Mouse (Mus musculus): ENCODE data around the gene Synpr.

The Synpr gene

DNA sequence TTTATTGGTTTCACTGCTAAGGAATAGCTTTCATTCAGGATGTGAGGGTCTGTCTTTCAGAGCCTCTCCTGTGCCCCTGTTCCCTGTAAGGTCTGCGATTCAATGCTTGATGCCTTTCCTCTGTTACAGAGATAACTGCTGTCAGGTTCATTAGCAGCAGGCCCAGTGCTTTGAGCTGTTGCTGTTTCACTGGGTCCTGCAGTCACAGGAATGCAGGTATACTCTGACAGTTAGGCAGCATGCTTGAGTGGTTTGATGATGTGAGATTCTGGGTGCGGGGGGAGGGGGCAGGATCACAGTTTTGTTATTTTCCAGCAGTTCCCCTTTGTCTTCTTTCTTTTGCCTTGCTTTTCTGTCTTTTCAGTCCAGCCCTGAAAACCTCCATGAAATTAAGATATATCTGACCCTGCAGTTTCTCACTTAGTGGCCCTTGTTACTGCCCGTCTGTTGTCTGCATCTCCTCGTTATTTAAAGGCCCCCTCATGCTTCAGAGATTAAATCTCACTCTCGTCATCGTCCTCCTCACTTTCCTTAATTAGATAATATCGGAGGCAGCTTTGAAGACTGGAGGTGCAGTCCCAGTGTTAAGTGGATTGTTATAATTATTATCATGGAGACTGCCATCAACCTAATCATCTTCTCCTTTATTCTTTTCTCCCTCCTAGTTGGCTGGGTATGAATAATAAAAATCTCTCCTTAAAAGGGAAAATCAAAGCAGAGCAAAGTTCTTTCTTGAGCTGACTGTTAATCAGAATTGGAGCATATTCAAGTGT, 234.8 kb downstream of the Synpr start:
- no peak for DNase-seq (ENCODE audit: extremely low spot score, low read depth, low spot score)

DNA sequence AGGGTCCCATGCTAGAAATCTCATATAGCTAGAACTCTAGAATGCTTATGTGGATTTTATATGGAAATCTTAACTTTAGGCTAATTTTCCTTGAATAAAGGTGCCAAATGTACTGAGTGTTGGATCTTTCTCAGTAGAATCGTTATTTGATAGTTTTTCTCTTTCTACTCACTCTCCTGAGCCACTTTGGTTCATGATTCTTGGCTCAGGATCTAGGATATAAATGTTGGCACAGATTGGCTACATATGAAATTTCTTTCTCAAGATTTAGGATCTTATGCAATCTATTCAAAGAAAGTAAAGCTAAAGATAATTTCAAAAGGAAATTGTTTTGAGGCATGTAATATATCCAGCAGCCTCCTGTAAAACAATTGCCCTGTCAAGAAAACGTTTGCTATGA, 263.2 kb downstream of the Synpr start:
- DNase-seq (ENCODE audit: extremely low spot score, low read depth, low spot score): no peak

DNA sequence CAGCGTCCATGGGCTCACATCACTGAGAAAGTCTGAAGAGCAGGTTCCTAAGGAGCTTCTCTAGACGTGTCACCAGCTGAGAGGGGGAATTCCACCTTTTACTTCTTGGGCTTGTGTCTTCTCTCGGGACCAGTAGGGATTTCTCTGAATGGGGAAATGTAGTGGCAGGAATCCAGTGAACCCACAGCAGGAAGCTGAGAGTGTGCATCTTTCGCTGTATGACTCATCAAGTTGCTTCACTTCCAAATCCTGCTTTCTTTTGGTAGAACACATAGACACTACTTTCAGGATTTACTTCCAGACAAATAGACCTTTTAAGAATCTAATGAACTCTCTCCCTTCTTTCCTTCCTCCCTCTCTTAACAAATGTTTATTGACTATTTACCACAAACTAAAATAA, 266.6 kb downstream of the Synpr start:
- no peak for DNase-seq (ENCODE audit: extremely low spot score, low read depth, low spot score)

DNA sequence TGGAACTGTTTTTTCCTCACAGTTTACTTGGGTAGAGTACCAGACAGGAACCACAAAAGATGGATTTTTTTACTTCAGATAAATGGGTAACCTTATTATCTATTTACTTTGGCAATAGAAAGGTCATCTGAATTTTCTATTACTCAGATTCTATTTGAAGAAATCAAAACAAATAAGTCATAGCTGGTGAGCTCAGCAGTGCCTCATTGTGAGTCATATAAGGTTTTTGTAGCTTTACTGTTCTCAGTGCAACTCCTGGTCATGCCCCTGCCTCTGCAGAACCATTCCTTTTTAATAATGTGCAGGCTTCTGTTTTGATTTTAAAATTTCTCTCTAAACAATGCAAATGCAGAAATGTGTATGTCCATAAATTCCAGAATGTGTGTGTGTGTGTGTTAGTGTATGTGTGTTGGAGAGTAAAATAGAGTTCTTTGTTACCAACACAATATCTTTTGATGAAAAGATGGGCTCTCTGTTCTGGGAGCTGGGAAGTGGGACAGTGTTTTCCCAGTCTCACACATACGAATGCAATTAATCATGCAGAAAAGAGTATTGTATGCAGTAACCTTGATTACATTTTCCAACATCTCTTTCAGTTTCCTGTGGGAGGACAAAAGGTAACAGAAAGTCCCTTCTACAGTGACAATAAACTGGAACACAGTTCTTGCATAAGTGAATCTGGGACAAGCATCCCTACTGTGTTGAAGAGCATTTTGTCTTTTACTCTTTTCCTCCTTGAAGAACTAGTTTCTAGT, 269.2 kb downstream of the Synpr start:
- no peak for DNase-seq (ENCODE audit: extremely low spot score, low read depth, low spot score)

DNA sequence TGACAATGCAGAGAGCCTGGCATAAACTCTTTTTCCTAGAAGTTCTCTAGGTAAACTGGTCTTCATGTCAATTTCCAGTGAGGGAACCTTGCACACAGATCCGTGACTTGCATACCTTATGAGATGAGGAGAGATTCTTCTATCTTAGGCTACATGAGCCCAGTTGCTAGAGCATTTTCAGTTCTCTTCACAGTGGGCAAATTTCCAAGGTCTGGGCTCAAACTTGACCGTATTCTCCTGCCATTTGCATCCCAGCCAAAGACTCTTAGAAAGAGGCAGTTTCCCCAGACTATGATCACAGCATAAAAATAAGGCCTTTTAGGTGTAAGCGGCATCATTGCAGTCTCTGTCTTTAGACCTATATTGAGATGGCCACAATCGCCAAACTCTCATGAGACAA, 270.1 kb downstream of the Synpr start:
- no peak for DNase-seq (ENCODE audit: extremely low spot score, low read depth, low spot score)

DNA sequence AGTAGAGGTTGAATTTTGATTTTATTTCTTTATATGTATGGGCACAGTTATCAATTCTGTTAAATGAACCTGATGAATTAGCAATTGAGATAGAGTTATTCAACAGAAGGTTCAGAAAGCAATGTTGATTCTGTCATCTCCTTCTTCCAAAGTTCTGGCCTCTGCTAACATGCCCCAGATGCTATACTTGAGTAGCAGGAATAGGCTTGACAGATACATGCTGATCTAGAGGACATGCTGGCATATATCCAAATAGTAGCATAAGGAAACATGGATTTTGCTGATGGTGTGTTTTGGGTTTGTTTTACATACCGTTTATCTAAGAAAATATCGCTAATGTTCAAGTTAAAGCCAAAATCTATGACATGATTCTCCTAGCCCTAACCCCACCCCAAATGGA, 273.5 kb downstream of the Synpr start:
- no peak for DNase-seq (ENCODE audit: extremely low spot score, low read depth, low spot score)

DNA sequence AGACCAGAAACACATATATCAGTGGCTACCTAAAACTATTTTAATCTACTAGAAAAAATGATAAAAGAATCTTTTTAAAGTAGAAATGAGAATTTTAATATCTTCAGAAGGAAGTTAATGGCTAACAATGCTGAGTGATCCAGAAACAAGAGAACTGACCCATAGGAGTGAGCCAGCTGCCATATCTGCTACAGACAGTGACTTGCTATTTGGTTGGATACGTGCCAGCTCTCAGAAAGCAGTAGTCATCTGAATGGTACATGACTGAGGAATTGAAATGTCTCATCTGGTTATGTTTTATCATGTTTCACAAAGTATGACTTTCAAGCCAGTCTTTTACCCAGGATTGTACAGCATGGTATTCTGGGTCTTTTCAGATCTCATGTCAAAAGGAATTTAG, 282.7 kb downstream of the Synpr start:
- DNase-seq (ENCODE audit: extremely low spot score, low read depth, low spot score): no peak

DNA sequence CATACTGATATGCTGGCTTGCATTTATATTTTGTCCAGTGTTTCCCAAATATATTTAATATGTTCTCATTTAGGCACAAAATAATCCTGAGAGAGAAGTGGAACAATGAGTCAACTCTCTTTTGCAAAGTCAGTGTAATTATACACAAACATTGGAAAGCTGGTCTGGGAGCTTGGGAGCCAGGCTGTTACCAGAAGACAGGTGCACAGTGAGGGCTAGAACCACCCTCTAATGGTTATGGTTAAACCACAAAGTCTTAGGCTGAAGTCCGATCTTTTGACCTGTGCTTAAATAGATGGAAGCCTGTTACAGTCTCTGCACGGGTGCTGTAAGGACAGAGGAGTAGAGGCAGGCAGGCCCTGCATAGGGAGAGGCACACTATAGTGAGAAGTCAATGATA, 283.4 kb downstream of the Synpr start:
- DNase-seq (ENCODE audit: extremely low spot score, low read depth, low spot score): no peak

DNA sequence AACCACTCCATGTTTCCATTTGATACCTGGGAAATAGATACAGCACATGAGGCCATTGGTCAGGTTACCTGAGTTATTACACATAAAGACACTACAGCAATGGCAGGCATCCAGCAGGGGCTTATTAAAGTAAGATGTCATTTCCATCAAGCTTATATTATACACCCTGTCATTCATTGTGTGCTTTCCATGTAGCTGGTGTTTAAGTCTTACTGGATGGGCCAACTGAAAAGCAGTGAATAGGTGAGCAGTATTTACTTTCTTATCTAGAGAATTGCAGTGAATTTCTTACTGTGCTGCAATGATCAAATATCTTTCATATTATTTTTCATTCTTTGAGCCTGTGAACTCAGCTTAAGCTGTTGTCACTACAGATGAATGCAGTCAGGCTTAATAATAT, 287.4 kb downstream of the Synpr start:
- DNase-seq (ENCODE audit: extremely low spot score, low read depth, low spot score): no peak

DNA sequence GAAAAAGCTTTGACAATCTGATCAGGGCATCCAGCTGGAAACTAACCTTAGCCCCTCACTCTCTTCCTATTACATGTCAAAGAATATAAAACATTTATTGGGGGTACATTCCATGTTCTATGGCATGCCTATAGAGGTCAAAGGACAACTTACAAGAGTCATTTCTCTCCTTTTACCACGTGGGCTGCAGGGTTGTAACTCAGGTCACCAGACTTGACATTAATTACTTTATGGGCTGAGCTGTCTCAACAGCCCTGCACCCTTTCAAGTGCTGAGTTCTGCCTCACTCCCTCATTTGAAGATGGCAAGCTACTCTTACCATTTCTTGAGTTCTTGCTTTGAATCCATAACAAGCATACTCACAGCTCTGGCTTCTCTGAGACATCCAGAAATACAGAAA, 287.9 kb downstream of the Synpr start:
- no peak for DNase-seq (ENCODE audit: extremely low spot score, low read depth, low spot score)

DNA sequence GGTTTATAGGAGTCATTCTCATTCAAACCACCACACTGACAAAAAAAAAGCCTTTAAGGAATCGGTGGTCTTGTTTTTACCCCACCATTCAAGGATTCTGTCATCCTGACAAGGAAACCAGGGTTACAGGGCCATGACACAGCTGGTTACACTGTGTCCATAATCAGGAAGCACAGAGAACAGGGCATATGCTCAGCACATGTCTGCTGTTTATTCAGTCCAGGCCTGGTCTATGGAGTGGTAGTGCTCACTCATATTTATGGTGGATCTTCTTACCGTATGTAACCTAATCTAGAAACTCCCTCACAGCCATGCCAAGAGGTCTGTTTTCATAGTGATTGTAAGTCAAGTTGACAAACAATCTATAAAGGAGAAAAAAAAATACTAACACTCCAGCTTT, 293.5 kb downstream of the Synpr start:
- DNase-seq (ENCODE audit: extremely low spot score, low read depth, low spot score): no peak

DNA sequence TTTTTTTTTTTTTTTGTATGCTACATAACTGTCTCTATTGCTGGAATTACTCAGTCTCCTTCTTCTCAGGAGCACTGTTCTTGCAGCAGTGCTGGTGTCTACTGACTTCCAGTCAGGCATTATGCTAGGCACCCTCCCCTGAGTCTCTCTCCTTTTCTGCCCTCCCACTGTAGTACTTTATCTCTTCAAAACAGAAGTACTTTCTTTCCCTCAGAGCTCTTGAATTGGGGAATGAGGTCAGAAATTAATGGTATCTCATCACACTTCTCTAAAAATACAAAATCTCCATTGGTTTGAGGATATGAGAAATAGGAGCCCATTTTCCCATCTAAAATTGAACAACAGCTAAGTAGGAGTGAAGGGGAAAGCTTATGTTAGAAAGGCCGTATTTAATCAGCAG, 294.2 kb downstream of the Synpr start:
- DNase-seq (ENCODE audit: extremely low spot score, low read depth, low spot score): no peak

DNA sequence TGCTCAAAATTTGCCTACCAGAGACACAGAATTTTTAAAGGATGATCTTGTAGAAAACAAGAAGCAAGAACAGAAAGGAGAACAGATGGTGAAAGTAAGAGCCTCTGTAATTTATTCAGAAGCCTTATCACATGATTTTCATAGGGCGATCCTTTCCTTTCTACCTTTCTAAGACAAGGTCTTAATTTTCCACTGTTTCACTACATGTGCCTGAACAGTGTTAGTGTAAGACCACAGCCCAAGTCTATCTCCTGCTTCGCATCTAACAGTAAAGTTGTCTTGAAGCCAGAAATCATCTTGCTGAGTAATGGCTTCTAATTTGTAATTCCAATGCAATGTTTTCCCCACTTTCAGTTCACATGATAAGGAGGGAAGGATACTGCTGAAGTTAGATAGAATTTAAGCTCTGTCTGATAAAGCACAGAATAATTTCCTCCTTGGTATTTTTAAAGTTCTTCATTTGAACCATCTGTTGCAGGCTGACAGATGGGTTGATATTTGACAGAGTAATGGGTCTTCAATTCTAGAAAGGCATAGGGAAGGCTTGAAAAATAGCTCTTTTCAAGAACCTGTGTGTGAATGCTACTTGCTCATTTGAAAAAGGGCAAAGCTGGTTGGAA, 308.9 kb downstream of the Synpr start:
- no peak for DNase-seq (ENCODE audit: extremely low spot score, low read depth, low spot score)

DNA sequence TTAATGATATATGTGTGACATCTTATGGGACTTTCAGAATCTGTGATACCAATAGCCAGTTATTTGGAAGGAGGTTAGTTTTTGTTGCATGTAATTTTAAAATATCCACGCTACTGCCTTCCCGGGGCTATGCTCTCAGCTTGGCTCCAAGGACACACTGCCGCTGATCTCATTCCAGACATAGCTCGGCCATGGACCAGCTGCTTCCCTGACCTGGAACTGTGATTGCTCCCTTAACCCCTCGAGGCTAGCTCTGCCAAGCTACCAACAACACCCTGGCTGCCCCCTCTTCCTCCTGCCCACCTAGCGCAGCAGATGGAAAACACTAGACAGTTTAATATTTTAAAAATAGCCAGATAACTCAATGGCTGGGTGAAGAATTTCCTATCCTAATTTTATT, 311.7 kb downstream of the Synpr start:
- DNase-seq (ENCODE audit: extremely low spot score, low read depth, low spot score): no peak

DNA sequence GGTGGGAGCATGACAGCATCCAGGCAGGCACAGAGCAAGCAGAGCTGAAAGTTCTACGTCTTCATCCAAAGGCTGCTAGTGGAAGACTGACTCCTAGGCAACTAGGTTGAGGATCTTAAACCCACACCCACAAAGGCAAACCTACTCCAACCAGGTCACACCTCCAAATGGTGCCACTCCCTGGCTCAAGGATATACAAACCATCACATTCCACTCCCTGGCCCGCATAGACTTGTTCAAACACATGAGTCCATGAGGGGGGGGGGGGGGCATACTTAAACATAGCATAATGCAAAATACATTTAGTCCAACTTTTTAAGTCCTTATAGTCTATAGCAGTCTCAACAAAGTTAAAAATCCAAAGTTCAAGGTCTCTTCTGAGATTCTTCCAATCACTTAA, 312.6 kb downstream of the Synpr start:
- DNase-seq (ENCODE audit: extremely low spot score, low read depth, low spot score): no peak

DNA sequence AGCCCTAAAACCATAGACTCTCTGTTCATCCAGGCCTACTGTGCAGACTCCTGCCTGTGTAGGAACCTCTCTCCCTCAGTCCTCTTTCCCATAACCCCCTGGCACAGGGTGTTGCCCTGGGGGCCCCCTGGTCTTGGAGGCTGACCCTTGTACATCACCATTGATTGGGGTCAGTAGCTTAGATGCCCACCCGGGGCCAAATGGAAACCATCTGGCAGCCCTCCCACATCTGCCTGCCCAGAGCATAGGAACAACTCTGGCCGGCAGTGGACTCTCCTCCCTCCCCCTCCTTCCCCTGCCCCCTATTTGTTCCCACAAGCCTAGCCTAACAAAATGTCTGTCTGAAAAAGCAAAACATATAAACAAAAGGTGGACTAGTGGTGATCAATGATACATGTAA, 336.0 kb downstream of the Synpr start:
- DNase-seq (ENCODE audit: extremely low spot score, low read depth, low spot score): no peak

DNA sequence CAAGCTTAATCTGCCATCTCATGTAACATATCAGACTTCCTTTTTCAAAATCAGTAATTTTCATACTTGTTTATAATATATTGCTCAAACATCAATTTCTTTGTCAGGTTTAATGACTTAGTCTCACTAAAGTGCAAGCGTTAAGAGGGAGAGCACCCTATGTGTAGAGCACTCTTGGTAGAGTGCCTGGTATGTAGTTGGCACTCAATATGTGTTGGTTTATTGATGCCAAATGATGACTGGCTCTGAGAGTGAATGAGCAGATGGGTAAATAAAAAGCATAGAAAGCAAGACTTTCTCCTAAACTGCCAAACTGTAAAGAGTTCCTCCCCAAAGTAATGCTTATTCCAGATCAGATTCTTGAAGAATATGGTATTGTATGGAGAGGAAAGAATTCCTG, 365.3 kb downstream of the Synpr start:
- no peak for DNase-seq (ENCODE audit: extremely low spot score, low read depth, low spot score)

DNA sequence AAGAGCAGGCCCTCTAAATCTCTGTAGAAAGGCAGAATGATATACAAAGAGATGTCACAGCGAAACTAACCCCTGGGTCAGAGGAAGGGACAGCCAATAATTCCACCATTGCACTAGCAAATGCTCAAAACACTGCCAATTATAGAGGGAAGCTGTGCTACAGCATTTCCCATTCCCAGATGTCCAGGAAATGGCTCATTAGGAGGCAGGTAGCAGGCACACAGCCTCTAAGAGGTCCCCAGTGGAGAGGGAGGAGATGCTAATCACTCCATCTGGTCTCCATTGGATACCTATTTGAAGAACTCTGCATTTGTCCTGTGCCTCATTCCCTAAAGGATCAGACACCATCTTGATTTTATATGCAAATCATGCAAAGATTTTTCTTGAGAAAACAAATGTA, 366.5 kb downstream of the Synpr start:
- peak; percentile 47 for DNase-seq (ENCODE audit: extremely low spot score, low read depth, low spot score)

DNA sequence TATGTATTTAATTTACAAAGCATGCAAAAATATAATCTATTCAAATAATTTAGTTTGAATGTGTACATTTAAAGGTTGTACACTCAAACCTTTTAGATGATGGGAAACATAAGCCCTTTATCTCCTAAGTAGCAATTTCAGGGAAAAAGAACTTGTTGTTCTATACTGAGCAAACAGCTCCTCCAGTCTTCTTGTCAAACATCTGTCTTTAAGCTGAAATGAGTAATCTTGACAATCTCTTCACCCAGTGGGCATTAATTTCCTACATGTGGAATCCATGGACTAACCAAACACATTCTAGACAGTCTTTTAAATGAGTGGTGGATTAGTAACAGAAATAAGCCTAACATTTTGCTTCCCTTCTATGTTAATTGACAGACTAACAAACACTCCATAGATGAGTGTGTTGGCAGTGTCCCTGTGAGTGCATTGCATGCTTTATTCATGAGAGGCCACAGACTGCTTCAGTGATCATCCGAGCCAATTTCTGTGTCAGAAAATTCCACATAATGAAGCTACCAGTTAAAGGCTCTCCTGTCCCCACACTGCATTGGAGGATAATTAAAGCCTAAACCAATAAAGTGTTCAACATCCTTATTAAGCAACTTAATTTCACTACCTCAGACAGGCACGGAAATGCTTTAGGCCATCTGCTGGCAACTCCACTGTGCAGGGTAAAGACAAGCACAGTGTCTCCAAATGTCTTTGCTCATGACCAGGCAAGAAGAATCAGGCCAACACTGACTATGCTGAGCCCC, 367.1 kb downstream of the Synpr start:
- DNase-seq (ENCODE audit: extremely low spot score, low read depth, low spot score): peak; percentile 10
